Mouse (Mus musculus): Measurements from ENCODE around the gene Eed.

DNA sequence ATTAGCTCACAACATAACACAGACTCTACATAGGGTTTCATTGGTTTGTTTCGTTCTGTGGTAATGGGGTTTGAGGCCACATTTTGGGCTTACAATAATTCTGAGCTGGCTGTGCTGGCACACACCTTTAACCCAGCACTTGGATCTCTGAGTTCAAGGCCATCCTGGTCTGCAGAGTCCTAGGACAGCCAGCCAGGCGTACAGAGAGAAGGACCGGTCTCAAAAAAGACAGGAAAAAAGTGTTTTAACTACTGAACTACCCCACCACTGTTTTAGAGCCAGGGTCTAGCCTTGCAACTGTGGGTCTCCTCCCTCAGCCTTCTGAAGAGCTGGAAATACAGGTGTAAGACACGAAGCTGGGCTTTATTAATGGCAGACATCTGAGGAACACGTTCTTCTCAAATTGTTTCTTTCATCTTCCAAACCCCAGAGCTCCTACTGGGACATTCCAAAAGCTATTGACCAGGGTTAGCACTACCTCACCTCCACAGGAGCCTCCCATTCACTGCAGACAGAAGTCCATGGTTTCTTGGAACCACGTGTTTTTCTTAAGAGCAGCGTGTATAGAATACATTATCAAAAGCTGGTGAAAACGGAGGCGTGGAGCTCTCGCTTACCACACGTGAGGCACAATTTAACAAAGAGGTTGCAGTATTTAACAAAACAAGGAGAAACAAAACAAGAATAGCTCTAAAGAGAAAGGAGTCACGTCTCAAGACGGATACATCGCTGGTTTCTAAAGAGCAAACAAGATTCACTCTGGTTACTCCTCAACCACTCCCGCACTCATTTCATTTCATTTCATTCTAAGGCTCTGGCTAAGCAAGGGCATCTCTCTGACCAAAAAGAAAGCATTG lies 41.1 kb downstream of the Eed start:
- TF ChIP-seq POLR2A (IDR thresholded peaks at IDR 0.05; ENCODE audit: insufficient read depth, low read length) (no peak), CTCF (IDR thresholded peaks at IDR 0.05; ENCODE audit: low read depth, low read length) (no peak)
